In genomic region chr1:106093813-106094212, GRCm38 (mm10) we compare ENCODE assay signal across 14 mouse cellular contexts.
"Had no signal": no experiment of that assay in that cellular context is flagged by ENCODE, and none has a peak within 500 bp of the region (broad histone marks: within the 10 kb centered on the region; RNA-seq: fewer than 3 reads in every experiment).

No protein-coding gene starts in this region.

- H3K4me3 ChIP-seq: hindbrain, embryonic 13.5 days; intestine, embryonic 15.5 days; layer of hippocampus, adult 2 months; limb, embryonic 12.5 days; liver, embryonic 13.5 days; megakaryocyte, embryonic 14.5 days; midbrain, embryonic 15.5 days; neural tube, embryonic 12.5 days; stomach, embryonic 15.5 days had no signal

- H3K27ac ChIP-seq: hindbrain, embryonic 13.5 days; intestine, embryonic 15.5 days; layer of hippocampus, adult 2 months; limb, embryonic 12.5 days; liver, embryonic 13.5 days; macrophage; midbrain, embryonic 15.5 days; neural tube, embryonic 12.5 days; stomach, embryonic 15.5 days had no signal

- H3K4me1 ChIP-seq: intestine, embryonic 15.5 days; limb, embryonic 12.5 days; liver, embryonic 13.5 days; stomach, embryonic 15.5 days had no signal

- DNase-seq: liver; liver, embryonic 13.5 days; liver, postnatal 0 days; retina, postnatal 1 day; thymus, postnatal 36 days had no signal

- H3K27me3 ChIP-seq: hindbrain, embryonic 13.5 days; intestine, embryonic 15.5 days; limb, embryonic 12.5 days; liver, embryonic 13.5 days; midbrain, embryonic 15.5 days; neural tube, embryonic 12.5 days; stomach, embryonic 15.5 days had no signal

- H3K36me3 ChIP-seq: hindbrain, embryonic 13.5 days; intestine, embryonic 15.5 days; limb, embryonic 12.5 days; liver, embryonic 13.5 days; midbrain, embryonic 15.5 days; neural tube, embryonic 12.5 days; stomach, embryonic 15.5 days had no signal
